Mouse (Mus musculus) liver, adult 2 months (tissue): ENCODE measurements around the gene Irak4. TPM values are rescaled to one million over a fixed set of nuclear protein-coding genes. Genes with fewer than 3 reads are reported as not detected.

ENCODE experiments used
- DNase-seq: peaks from one replicate; pipeline ENCODE4 v3.0.0-alpha.2; 2011; ENCODE audit warnings: low read depth, low spot score; ENCODE audit errors: extremely low read depth
- H3K27ac ChIP-seq: fragments of 200-500 bp; replicated peaks from 2 replicates; pipeline ENCODE4 v1.5.1; 2012; ENCODE audit warnings: low read depth, mild to moderate bottlenecking, control low read depth, inconsistent platforms, low read length; ENCODE audit not compliant: insufficient read depth
- H3K27me3 ChIP-seq: fragments of 200-500 bp; 2 replicates; pipeline ENCODE4 v1.6.1; 2012; ENCODE audit warnings: mild to moderate bottlenecking, moderate library complexity, low read length, inconsistent platforms; ENCODE audit not compliant: control insufficient read depth, insufficient read depth
- H3K36me3 ChIP-seq: fragments of 200-500 bp; 2 replicates; pipeline ENCODE4 v1.6.1; 2012; ENCODE audit warnings: low read length, inconsistent platforms; ENCODE audit not compliant: control insufficient read depth, insufficient read depth
- H3K4me1 ChIP-seq: fragments of 200-500 bp; 2 replicates; pipeline ENCODE4 v1.6.1; 2011; ENCODE audit warnings: low read length; ENCODE audit not compliant: control insufficient read depth, insufficient read depth
- H3K4me3 ChIP-seq: fragments of 200-500 bp; 2 replicates; pipeline ENCODE4 v1.5.1; 2011; ENCODE audit warnings: low read depth, mild to moderate bottlenecking, control low read depth, low read length, moderate library complexity; ENCODE audit not compliant: insufficient read depth
- H3K79me2 ChIP-seq: fragments of 200-500 bp; 2 replicates; pipeline ENCODE4 v1.6.1; 2012; ENCODE audit warnings: inconsistent platforms, mild to moderate bottlenecking, low read length, moderate library complexity; ENCODE audit not compliant: control insufficient read depth, insufficient read depth
- H3K9ac ChIP-seq: fragments of 200-500 bp; 2 replicates; pipeline ENCODE4 v1.6.1; 2012; ENCODE audit warnings: low read depth, mild to moderate bottlenecking, control low read depth, inconsistent platforms, low read length
- CTCF ChIP-seq: fragments of 200-500 bp; IDR thresholded peaks from 2 replicates; pipeline ENCODE4 v1.5.1; 2011; ENCODE audit warnings: low read depth, low read length, control low read depth
- POLR2A ChIP-seq: fragments of 200-500 bp; IDR thresholded peaks from 2 replicates; pipeline ENCODE4 v1.6.1; 2011; ENCODE audit warnings: low read length, control low read depth; ENCODE audit not compliant: insufficient read depth; ENCODE audit errors: extremely low read depth
- WGBS: fragments of 180-500 bp; shearing (Covaris S2); methylation state at CpG from one replicate; pipeline ENCODE4 v1.1.7; 2018; 5-methylcytosine and 5-hydroxymethylcytosine counted together
- polyA plus RNA-seq: library from polyadenylated mRNA; depleted of rRNA; stranded (reverse); fragments of >200 nt; gene quantifications from 2 replicates; pipeline ENCODE4 v1.2.3, GENCODE M21; 2012
- total RNA-seq: library from RNA; depleted of rRNA; stranded (reverse); fragments of >200 nt; gene quantifications from 2 replicates; pipeline ENCODE4 v1.2.3, GENCODE M21; 2014

Gene Irak4
- total and polyA plus RNA-seq, 2 experiments = 5.9 to 6.9 TPM

GRCm38 (mm10) chr15:94591356-94591755, 47.9 kb downstream of the Irak4 start:
- peaks cover under 1% of the 10 kb centered on the region; the same call in 1 of the 2 replicates for H3K36me3 ChIP-seq
- WGBS = 84% methylated on average over 4 of the region's 4 CpGs
- peaks cover 4% of the 10 kb centered on the region; the same call in 1 of the 2 replicates for H3K4me1 ChIP-seq
- DNase-seq = peak; percentile 27
- H3K27me3 ChIP-seq = no peaks in the 10 kb centered on the region
- H3K9ac ChIP-seq = no peak overlapping the region
- H3K4me3 ChIP-seq = no peak overlapping the region
- TF ChIP-seq CTCF (no peak), POLR2A (no peak)
- H3K27ac ChIP-seq = peak overlapping the region; percentile 83
- peaks cover 7% of the 10 kb centered on the region; the same call in 1 of the 2 replicates for H3K79me2 ChIP-seq

GRCm38 (mm10) chr15:94593586-94593985, 50.1 kb downstream of the Irak4 start:
- H3K9ac ChIP-seq = no peak overlapping the region
- TF ChIP-seq CTCF (no peak), POLR2A (no peak)
- H3K27ac ChIP-seq = no peak overlapping the region
- no peaks in the 10 kb centered on the region for H3K27me3 ChIP-seq
- peaks cover 4% of the 10 kb centered on the region; the same call in 1 of the 2 replicates for H3K4me1 ChIP-seq
- no peaks in the 10 kb centered on the region for H3K36me3 ChIP-seq
- H3K4me3 ChIP-seq = no peak overlapping the region
- peaks cover 7% of the 10 kb centered on the region; the same call in 1 of the 2 replicates for H3K79me2 ChIP-seq
- peak; percentile 70 for DNase-seq
- WGBS = 22% methylated on average over 1 of the region's 1 CpGs

DNA sequence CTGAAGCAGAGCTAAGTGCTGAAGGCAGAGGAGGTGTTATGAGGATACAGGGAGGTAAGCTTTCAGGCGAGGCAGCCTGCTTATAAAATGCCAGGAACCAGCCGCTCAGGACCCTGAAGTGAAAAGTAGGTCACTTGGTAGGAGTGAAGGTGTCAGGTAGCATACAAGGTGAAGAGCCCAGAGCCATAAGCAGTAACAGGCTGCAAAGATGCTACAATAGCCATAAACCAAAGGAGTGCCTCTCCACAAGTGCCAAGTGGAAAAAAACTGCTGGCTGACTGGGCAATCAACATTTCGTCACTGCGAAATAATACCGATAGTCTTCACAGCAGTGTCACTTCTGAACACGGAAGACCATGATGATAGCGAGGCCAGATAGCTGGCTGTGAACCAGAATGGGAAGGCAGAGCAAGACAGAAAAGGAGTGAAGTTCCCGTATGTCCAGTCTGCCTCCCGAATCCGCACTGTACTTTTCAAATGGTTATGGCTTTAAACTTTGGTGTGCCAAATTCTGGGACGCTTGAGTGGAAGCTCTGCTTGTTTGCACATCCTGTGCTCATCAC, 56.8 kb downstream of the Irak4 start:
- 70% methylated on average over 11 of the region's 11 CpGs for WGBS
- TF ChIP-seq CTCF = no peak
- no peak for TF ChIP-seq POLR2A

GRCm38 (mm10) chr15:94601339-94601738, 57.9 kb downstream of the Irak4 start:
- TF ChIP-seq CTCF (peak; percentile 70), POLR2A (no peak)
- H3K4me3 ChIP-seq = no peak overlapping the region
- no peaks in the 10 kb centered on the region for H3K36me3 ChIP-seq
- peak; percentile 62 for DNase-seq
- H3K9ac ChIP-seq = no peak overlapping the region
- no peaks in the 10 kb centered on the region for H3K79me2 ChIP-seq
- H3K4me1 ChIP-seq = no peaks in the 10 kb centered on the region
- no peaks in the 10 kb centered on the region for H3K27me3 ChIP-seq
- WGBS = 9% methylated on average over 3 of the region's 3 CpGs
- H3K27ac ChIP-seq = no peak overlapping the region

More for the DNA sequence above, 56.8 kb downstream of the Irak4 start:
- Histone ChIP-seq H3K4me3 (no peak overlapping the region), H3K9ac (no peak overlapping the region), H3K27ac (no peak overlapping the region), H3K79me2 (no peaks in the 10 kb centered on the region), H3K4me1 (no peaks in the 10 kb centered on the region), H3K36me3 (no peaks in the 10 kb centered on the region), H3K27me3 (no peaks in the 10 kb centered on the region)
- DNase-seq = no peak

DNA sequence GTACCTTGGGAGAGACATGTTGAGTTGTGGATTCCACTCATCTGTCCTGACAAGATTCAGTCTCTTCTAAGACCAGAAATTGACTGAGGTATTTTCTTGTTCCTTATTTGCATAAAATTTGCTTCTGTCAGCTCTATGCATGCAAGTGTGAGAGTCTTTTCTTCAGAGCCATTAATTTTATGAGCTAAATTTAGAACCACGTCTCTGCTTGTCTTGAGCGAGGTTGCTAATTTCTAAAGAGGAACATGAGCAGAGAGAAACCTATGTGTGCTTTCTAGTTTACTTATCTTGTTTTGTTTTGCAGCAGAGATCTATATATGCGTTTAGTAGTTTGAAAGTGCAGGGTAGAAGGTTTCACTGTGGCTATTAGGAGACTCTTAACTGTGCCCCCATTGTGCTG, 59.0 kb downstream of the Irak4 start:
- WGBS = 62% methylated on average over 3 of the region's 3 CpGs
- DNase-seq = no peak

GRCm38 (mm10) chr15:94607768-94608167, 64.3 kb downstream of the Irak4 start:
- Histone ChIP-seq H3K9ac (no peak overlapping the region), H3K4me1 (no peaks in the 10 kb centered on the region), H3K27ac (no peak overlapping the region), H3K4me3 (no peak overlapping the region), H3K36me3 (no peaks in the 10 kb centered on the region), H3K79me2 (no peaks in the 10 kb centered on the region), H3K27me3 (no peaks in the 10 kb centered on the region)
- TF ChIP-seq CTCF = no peak
- no peak for TF ChIP-seq POLR2A
- WGBS = 91% methylated on average over 8 of the region's 8 CpGs
- no peak for DNase-seq

More for the DNA sequence above, 59.0 kb downstream of the Irak4 start:
- TF ChIP-seq POLR2A (no peak), CTCF (no peak)
- Histone ChIP-seq H3K9ac (no peak overlapping the region), H3K27me3 (no peaks in the 10 kb centered on the region), H3K4me3 (no peak overlapping the region), H3K4me1 (no peaks in the 10 kb centered on the region), H3K79me2 (no peaks in the 10 kb centered on the region), H3K36me3 (no peaks in the 10 kb centered on the region), H3K27ac (no peak overlapping the region)
